Mouse (Mus musculus) kidney, adult 8-10 months (tissue): ENCODE results near the gene Fbxl14.

Source experiments
- DNase-seq, 2 experiments: peaks; one replicate each; pipeline ENCODE4 v3.0.0; 2022

The Fbxl14 gene

DNA sequence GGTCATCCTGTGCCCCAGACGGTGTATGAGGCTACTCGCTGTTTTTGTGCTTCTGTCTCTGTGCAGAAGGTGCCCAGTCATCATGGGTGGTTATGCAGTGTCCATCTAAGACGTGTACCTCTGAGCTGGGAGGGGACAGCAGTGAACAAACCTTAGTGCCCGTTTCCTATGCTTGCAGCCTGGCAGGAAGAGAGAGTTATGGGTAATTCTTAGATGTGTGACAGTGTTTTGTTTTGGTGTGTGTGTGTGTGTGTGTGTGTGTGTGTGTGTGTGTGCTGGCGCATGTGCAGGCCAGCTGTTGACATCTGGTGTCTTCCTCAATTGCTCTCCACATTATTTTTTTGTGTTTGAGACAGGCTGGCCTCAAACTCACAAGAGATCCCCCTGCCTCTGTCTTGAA lies 20.6 kb downstream of the Fbxl14 start:
- no peak for DNase-seq

DNA sequence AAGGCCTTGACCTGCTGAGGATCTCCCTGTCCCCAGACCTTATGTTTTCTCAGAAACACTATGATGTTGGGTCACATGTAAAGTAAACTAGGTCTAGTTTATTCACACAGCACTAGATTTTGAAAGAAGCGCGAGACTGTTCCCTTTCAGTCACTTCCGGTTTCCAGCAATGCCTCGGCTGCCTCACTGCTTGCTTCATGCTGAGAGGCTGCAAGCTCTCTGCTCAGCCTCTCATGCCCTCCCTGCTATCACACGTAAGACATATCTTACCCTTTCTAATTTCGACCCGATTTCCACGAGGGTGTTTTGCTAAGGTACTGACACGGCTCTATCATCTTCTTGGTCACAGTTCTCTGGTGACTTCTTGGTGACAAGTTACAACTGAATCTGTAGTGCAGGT lies 22.6 kb downstream of the Fbxl14 start:
- no peak for DNase-seq

DNA sequence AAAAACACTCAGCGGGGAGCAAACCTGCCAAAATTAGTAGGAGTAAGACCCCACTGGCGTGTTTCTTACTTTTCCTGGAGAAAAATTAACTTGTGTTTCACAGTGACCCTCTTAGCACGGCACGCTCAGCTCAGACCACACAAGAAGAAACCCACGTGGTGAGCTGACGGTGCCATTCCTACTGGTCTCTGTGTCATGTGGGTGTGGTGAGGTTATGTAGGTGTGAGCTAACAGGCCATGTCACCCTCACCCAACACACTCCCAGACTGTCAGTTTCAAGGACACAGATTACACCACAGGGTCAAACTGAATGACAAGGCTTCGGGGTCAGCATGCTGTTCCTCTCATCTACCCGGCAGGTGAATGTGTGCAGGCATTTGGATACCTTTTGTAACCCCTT lies 25.3 kb downstream of the Fbxl14 start:
- DNase-seq = no peak

DNA sequence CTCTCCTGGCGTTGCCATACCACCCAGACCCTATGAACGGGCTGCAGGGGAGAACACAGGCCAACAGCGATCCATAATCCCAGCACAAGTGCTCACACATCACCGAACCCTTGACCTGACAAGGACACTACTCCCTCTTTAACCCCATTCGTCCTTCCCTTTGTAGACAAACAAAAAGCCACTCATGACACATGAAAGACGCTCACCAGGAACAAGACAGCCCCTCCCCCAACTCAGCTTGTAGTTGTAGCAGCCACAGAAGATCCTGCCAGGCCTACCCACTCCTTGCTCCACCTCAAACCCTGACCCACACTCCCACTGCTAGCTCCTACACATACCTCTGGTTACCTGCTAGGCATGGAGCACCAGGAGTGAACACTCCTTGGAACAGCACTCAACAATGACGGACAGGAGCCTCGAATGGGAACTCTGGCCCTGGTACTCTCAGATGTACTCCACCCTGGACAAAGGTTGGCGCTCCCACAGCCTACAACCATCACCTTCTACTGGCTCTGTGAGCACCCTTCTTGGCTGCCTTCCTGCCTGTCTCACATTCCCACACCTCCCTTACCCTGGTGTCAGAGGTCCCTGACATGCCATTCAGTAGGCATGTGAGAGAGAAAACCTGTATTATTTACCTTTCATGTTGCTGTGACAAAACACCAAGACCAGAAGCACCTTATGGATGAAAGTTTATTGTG lies 26.2 kb downstream of the Fbxl14 start:
- DNase-seq = peak; percentile 34 to 42

DNA sequence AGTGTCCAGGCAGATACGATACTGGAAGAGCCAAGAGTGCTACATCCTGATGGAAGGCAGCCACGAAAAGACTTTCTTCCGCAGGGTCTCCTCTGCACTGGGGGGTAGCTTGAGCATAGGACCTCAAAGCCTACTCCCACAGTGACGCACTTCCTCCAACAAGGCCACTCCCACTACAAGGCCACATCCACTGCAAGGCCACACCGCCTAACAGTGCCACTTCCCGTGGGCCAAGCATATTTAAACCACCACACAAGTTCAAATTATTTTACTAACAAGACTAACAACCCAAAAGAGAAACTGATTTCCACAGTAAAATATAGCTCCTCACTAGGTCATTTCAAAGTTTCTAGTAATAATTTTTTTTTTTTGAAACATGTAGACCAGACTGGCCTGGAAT lies 28.8 kb downstream of the Fbxl14 start:
- no peak for DNase-seq

DNA sequence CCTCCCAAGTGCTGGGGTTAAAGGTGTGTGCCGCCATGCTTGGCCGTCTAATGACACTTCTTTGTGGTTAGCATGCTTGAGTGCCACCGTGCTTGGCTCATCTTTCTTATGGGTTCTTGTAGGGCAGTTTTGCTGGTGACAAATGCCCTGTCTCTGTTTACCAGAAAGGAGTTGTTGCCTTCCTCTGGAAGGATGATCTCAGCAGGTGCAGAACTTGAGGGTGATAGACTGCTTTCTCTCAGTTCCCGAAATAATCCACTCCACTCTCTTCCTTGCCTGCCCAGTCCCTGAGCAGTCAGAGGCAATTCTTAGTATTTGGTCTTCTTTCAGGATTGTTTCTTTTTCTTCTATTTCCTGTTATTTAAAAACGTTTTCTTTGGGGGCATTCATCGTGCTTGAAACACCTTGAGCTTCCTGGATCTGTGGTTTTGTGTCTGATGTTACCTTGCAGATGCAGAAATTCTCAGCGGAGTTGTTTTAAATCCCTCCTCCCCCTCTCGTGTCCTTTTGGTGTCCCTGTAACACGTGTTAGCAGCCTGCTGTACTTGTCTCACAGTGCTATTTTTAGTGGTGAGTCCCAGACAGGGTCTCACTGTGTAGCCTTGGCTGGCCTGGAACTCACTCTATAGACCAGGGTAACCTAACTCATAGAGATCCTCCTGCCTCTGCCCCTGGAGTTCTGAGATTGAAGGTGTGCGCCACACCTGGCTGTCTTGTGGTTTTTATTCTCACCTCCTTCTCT lies 29.3 kb downstream of the Fbxl14 start:
- no peak for DNase-seq

DNA sequence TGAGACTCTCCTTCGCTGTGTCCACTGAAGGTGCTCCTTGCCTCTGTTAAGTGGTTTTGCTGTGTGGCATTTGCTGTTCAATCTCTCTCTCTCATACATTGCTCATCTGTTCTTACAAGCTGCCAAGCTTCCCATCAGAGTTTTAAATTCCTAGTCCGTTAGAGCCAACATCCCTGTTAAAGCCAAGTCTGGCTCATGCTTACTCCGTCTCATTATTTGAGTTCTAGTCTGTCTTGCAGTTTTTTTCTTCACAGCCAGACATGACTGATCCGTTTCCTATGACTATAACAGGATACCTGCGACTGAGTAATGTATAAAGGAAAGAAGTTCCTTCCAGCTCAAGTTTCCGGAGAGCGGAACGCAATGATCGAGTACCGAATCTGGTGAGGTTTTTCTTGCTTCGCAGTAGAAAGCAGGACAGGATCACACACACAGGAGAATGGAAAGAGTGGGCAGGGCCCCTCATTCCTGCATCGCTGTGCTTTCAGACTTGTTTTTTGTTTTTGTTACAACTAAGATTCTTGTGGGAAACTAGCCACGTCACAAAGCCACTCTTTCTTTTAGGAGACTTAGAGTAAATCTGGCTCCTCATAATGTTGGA lies 30.1 kb downstream of the Fbxl14 start:
- DNase-seq = no peak

DNA sequence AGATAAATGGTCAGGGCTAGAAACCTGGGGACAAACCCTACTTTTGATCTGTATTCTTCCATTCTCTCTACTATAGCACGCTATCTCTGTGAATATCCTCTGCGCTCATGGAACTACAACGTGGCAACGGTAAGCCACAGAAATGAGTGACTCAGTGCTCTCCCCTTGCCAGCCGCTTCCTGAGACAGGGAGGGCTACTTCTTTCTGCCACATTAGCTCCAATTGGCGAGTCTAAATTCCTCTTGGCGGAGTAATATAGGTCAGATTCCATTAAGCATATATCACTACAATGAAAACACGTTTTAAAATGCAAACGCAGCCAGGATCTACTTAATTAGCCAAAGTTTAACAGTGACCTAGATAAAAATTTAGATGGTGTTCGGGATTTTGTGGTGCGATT lies 33.2 kb downstream of the Fbxl14 start:
- DNase-seq = no peak

DNA sequence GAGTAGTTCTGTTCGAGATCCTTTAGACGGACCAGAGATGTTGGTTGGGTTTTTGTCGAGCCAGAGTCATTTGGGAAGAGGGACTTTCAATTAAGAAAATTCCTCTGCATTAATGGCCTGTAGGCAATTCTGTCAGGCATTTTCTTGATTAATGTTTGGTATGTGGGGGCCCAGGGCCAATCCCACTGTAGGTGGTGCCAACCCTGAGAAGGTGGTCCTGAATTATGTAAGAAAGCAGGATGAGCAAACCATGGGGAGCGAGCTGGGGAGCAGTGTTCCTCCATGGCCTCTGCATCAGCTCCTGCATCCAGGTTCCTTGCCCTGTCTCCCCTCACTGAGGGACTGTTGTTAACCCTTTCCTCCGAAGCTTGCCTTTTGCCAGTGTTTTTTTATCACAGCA lies 34.0 kb downstream of the Fbxl14 start:
- DNase-seq = no peak

DNA sequence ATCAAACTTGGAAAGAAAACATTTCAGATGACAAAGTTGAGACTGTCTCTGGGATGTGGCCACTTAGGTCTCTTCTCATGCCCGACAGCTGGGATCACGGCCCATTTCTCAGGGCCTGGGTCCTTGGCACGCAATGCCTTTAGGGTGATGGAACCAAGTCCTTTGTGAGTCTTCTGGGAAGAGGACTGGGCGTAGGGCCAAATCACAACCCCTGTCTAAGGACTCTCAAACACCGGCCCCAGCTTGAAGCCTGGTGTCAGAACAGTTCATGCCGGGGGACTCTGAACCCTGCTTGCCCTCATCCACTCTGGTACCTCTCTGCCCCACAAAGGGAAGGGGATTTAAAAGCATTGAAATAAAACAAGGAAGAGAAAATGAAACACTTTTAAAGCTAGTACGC lies 34.6 kb downstream of the Fbxl14 start:
- no peak for DNase-seq

DNA sequence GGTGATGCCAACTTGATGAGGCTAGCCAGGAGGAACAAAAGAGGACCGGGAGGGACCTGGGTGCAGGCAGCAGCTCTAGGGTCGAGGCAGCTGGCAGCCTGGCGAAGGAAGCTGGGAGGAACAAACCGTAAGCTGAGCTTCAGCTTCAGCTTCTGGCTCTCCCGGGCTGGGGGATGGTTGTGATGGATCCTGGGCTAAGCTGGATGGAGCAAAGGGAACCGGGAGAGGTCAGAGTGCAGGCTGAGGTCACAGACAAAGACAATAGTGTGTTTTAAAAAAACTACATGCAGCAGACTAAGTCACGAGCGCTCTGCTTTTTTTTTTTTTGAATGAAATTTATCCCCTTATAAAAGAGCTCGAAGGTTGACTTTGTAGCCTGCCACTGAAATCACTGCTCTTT lies 41.3 kb downstream of the Fbxl14 start:
- DNase-seq = no peak

DNA sequence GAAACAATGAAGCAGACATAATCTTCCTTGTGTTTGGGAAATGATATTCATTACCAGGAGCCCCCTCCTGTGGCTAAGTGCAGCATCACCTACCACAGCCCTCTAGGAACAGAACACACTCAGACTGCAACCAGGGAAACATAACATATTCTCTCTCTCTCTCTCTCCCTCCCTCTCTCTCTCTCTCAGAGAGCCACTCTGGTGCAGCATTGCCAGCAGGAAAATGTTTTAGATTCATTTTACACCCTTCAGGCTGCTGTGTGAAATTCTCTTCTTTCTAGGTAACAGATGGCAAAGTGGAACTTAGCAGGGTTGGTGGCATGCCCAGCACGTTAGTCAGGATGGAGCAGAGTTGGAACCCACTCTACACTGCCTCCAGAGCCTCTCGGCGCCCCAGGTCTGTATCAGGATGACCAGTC lies 42.0 kb downstream of the Fbxl14 start:
- no peak for DNase-seq

DNA sequence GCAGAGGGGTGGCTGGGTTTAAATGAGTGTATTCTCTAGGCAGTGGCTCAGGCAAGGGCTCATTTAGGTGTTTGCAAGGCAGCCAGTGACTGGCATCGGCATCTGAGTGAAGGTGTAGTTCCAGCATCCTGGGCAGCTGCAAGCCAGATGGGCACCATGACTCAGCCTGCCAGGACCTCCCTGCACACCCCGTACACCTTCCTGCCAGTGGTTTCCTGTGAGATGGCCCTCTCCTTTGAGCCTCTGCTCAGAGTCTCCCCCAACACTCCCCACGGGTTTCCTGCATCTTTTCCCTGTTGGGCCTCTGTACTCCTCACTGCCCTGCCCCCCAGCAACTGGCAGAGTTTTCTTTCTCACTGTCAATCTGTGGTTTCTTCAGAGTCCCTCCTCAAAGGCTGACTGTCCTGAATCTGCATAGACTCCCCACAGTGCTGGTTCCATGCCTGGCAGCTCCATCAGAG lies 42.5 kb downstream of the Fbxl14 start:
- no peak for DNase-seq

DNA sequence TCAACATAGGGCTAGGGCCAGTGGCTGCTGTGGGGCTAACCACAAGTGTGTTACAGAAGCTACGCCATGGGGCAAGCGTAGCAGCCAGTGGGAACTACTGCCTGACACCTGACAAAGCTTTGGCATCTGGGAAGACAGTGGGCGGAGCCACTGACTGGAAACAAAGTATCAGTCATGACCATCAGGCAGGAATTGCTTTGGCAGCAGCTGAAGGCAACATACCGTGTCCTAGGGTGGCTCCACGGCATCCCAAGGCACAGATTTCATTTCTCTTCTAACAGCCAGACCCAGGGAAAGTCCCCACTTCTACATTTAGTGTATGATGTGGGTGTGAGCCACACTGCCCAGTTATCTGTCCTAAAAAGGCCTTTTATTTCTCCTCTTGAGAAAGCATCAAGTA lies 47.0 kb downstream of the Fbxl14 start:
- no peak for DNase-seq

DNA sequence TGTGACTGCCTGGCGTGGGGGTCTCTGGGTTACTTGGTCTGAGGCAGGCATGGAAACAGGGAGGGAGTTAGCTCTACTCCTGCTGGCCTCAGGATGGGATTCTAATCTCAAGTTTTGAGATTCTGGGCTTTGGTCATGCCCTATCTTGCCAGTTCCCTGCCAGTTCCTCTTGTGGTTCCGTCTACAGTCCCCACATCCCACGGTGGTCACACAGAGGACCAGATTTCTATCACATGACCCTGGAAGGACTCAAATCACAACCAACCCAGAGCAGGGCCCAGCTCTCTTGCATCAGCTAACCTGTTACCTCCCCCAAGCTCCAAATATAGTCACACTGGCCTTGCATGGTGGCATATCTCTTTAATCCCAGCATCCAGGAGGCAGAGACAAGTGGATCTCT lies 50.2 kb downstream of the Fbxl14 start:
- DNase-seq = no peak
